Mouse (Mus musculus) spleen, embryonic (tissue): ENCODE measurements around the gene Map3k10.
"Not testable (repeated sequence)": the region's sequence is repeated elsewhere in the genome, so short reads cannot be mapped to it uniquely, and the experiment has no call there.

Source experiments
- CTCF ChIA-PET: fragments of 350-600 bp; sonication (Branson Sonifier 250); formaldehyde crosslinking; loops from one replicate; lab custom pipeline; 2022; lab: Charles Lee

The Map3k10 gene

DNA sequence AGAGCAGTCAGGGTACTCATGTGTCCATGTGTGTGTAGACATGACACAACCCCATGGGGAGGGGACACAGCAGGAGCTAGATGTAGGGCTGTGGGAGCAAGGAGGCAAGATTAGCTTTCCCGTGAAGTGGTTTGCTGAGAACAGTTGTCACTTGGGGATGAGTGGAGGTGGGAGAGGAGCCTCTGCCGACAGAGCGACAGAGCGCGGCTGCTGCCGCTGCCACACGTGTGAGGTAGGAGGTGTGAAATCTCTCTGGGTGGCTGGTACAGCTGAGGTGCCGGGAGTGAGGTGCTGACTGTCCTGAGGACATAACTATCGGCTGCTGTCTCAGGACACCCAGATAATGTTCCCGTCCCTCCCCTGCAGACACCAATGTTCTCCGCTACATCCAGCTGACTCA, 18.9 kb downstream of the Map3k10 start:
- CTCF ChIA-PET: no interaction called here

DNA sequence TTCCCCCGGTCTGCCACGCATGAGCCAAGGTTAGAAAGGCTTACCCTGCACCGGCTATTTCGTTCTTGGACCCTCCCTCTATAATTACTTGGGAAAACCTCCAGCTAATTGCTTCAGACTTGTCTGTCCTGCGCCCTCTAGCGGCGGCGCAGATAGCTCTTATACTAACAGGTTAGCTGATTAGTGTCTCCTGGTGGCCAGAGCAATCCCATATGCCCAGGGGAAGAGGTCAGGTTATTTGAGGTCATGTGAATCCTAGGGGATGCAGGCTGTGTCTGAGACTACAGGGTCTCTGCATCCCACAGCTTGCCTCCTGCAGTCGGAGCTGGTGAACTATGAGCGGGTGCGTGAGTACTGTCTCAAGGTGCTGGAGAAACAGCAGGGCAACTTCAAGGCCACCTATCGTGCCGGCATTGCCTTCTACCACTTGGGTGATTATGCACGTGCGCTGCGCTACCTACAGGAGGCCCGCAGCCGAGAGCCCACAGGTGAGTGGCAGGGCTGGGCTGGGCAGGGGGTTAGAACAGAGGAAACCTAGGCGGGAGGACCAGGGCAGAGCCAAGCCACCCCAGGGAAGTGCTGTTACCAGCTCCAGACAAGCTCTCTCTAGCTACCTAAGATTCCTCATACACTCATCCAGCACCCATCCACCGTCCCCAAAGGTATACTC, 19.7 kb downstream of the Map3k10 start:
- CTCF ChIA-PET: interaction anchor here (0.8 kb wide), 1 partner anchor 11 kb away, joined by 4 read pairs; no protein-coding TSS in a partner anchor

GRCm38 (mm10) chr7:27653681-27654437, 20.5 kb downstream of the Map3k10 start, which contains the start of gene Ttc9b:
TSS of gene Ttc9b (plus strand) at chr7:27653915.
- CTCF ChIA-PET: interaction anchor here (0.8 kb wide), 1 partner anchor 10 kb away, joined by 4 read pairs; no protein-coding TSS in a partner anchor

GRCm38 (mm10) chr7:27650949-27651348, 23.4 kb downstream of the Map3k10 start:
- CTCF ChIA-PET: interaction anchor here (0.6 kb wide), 1 partner anchor 43 kb away, joined by 4 read pairs; no protein-coding TSS in a partner anchor

GRCm38 (mm10) chr7:27649723-27650122, 24.7 kb downstream of the Map3k10 start:
- CTCF ChIA-PET: no interaction called here

DNA sequence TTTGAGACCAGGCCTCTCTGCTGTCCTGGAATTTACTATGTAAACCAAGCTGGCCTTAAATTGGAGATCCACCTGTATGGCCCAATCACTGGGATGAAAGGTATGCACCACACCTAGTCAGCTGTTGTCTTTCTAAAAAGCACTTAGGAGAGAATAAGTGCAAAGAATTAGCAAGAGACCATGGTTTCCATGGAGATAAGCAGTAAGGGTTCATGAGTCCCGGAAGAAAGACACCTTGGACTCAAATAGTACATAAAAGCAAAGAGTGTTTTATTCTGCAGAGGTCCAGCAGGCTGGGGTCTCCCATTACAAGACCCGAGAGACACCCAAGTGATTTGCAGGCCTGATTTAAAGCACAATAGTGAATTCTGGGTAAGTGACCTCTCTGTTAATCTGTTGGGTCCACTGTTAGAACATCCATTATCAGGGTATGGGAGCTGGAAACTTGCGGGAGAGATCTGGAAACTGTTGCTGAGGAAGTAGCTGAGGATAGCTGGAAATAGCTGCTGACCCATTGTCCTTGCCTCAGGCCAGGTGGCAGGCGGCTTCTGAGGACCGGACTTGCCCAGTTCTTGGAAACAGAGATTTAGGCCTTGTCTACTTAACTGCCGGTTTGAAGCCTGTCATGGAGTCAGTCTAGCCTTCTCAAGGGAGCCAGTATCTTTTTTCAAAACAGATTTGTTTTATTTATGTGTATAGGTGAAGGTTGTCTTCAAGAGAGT, 27.0 kb downstream of the Map3k10 start:
- CTCF ChIA-PET: no interaction called here

DNA sequence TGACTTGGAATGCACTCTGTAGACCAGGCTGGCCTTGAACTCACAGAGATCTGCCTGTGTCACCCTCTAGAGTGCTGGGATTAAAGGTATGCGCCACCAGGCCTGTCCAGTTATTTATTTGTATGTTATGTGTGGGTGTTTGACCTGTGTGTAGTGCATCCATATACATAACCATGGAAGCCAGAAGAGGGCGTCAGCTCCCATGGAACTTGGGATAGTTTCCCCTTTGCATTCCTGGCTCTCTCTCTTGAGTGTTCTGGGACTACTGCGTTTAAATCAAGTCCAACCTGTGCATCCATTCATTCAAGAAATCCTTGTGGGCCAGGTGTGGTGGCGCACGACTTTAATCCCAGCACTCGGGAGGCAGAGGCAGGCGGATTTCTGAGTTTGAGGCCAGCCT, 27.9 kb downstream of the Map3k10 start:
- CTCF ChIA-PET: no interaction called here

DNA sequence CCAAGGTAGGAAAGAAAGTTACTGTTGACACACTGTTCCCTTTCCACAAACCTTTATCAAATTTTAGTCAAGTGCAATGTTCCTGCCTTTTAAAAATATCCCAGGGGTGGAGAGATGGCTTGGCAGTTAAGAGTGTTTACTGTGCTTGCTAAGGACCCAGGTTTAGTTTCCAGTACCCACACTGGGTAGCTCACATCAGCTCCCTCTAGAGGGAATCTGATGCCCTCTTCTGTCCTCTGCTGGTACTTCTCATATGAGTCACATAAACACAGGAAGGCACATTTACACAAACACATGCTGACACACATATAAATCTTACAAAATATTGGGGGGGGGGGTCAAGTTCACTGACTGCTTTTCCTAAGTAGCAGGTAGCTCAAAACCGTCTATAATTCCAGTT, 29.9 kb downstream of the Map3k10 start:
- CTCF ChIA-PET: interaction anchor here (0.5 to 0.7 kb wide), 2 partner anchors 40 to 229 kb away, joined by 3 to 16 read pairs; no protein-coding TSS in a partner anchor

- CTCF ChIA-PET: not testable (repeated sequence)
These were observed 39.3 kb downstream of the Map3k10 start for GRCm38 (mm10) chr7:27635094-27635493.

DNA sequence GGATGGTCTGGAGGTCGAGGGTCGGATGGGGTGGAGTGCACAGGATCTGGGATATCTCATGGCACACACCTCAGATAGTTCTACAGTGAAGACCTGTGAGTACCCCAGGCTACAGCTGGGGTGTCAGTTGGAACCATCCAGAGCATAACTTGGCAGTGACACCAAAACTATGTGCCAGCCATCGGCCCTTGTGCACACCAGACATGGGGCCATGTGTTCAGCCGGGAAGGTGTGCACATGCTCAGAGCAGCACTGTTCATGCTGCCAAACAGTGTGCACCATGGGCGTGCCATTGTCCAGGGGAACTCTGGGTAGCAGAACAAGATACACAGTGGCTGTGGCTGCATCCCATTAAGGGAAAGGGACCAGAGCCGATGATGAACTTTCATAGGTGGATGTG, 39.7 kb downstream of the Map3k10 start:
- CTCF ChIA-PET: no interaction called here

DNA sequence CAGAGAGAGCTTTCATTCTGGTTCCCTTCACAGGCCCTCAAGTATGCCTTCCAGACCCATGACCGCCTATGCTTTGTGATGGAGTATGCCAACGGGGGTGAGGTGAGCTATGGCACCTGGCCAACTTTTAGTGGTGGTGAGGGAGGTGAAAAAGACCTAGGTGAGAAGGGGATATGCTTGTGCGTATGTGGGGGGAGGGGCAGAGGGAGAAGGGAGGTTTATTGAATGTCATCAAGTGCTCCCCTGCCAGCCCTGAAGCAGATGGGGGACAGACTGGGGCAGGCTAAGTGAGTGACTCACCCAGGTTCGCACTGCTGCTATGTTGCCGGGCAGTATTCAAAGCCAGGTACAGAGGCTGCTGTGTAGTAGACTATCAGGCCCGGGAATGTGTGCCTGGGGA, 41.2 kb downstream of the Map3k10 start:
- CTCF ChIA-PET: interaction anchor here (0.7 kb wide), 1 partner anchor 58 kb away, joined by 8 read pairs; no protein-coding TSS in a partner anchor

GRCm38 (mm10) chr7:27631439-27631838, 43.0 kb downstream of the Map3k10 start:
- CTCF ChIA-PET: interaction anchor here (0.6 to 0.8 kb wide), 2 partner anchors 9 to 298 kb away, joined by 4 to 5 read pairs; no protein-coding TSS in a partner anchor

GRCm38 (mm10) chr7:27628816-27629215, 45.6 kb downstream of the Map3k10 start:
- CTCF ChIA-PET: not testable (repeated sequence)

DNA sequence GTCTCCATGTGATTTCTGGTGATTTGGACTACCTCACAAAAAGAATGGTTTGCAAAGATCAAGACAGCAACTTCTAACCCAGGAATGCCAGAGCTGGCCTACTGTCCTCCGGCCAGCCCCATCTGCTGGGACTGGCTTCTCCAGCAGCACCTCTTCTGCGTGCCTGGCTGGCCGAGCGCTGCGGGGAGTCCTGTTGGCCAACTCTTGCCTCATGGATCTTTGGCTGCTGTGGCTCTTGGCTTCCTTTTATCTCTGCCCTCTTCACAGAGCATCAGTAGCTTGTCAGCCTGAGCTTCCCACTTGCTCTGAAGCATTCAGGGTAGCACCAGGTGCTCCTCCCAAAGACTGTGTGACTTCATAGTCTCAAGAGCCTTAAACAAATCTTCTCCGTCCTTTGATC, 46.2 kb downstream of the Map3k10 start:
- CTCF ChIA-PET: no interaction called here

- CTCF ChIA-PET: no interaction called here
These were observed 46.7 kb downstream of the Map3k10 start for GRCm38 (mm10) chr7:27627707-27628106.

DNA sequence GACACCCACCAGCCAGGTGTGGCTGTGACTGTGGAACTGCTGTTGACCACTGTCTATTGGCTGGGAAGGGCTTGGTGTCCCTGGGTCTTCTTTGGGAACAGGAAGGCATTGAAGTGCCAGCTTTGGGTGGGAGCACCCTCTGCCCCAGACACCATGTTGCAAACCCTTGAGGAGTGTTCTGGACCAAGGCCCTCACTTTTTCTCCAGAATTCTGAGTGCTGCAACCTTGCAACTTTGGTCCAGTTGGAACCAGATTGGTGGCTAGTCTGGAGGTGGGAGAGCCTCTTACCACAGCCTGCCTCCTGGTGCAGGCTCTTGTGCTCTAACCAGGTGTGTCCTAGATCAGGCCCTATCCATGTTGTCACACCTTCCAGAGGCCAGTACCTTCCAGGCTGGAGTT, 49.4 kb downstream of the Map3k10 start:
- CTCF ChIA-PET: no interaction called here

GRCm38 (mm10) chr7:27622234-27622633, 52.2 kb downstream of the Map3k10 start:
- CTCF ChIA-PET: interaction anchor here (0.5 kb wide), 1 partner anchor 9 kb away, joined by 4 read pairs; no protein-coding TSS in a partner anchor

DNA sequence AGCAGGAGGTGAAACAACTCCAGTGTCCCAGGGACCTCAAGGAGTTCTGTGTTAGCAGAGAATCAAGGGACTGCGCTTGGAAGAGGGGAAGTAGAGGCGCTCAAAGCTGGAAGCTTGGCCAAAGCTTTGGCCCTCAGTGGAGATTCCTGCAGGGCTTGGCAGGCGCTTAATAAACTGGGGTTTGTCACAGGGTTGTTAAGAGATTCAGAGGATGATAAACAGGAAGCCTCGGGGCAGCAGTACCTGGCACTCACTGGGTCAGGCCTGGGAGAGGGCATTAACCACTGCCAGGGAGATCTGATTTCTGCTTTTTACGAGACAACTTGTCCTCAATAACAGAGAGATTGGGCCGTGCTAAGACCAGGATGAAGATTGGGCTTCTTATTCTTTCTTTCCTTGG, 53.4 kb downstream of the Map3k10 start:
- CTCF ChIA-PET: no interaction called here

- CTCF ChIA-PET: no interaction called here
These were observed 60.5 kb downstream of the Map3k10 start for GRCm38 (mm10) chr7:27613751-27614499.

DNA sequence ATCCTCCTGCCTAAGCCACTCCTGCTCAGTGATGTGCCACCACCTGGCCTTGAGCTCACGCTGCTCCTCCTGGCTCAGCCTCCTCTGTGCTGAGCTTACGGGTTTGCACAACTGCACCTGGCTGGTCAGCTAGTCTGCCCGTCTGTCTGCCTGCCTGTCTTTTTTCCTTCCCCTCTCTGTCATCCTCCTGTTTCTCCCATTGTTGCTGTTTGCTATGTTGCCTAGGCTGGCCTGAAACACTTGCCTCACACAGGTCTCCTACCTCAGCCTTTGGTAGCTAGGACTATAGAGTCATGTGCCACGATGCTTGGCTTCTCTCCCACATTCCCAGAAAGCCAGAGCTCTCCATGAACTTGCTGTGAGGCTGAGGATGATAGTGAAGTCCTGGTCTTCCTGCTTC, 61.5 kb downstream of the Map3k10 start:
- CTCF ChIA-PET: no interaction called here

GRCm38 (mm10) chr7:27610871-27611270, 63.5 kb downstream of the Map3k10 start:
- CTCF ChIA-PET: no interaction called here
